Mouse (Mus musculus): Measurements from ENCODE around the gene Lefty2. TPM values are rescaled to one million over a fixed set of nuclear protein-coding genes. Genes with fewer than 3 reads are reported as not detected.
A peak's percentile ranks its signal among the peaks of the same experiment; 100 is the strongest.

The Lefty2 gene
- total RNA-seq (2021), result not detected
- long read RNA-seq, experiment 1, result 0 reads
- long read RNA-seq, experiment 2, result 0 reads

DNA sequence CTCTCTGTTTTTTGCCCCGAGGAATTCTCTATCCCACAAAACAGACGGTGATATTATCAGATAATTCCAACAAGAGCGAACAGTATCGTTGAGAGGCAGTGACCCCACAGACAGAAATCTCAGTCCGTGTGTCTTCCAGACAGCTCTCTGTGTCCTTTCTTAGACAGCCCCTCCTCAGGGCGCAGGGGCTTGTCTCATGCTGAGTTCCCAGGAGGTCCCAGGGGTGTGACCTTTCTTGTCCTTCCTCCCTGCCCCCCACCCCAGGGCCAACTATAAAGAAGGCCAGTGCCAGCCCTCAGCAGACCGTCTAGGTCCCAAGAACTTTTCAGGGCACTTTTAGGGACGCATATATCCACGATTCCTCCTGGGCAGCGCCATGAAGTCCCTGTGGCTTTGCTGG is at the start of gene Lefty2:
Gene Lefty2 (plus strand): TSS at position 301 of the 400 bp plus-strand sequence.
- no peak for DNase-seq (ENCODE audit: low spot score in 2 of 2)

- DNase-seq (ENCODE audit: low spot score in 2 of 2), result peak; percentile 39 to 74
Measured at GRCm38 (mm10) chr1:180848114-180848510, 44.8 kb upstream of the Lefty2 start.

DNA sequence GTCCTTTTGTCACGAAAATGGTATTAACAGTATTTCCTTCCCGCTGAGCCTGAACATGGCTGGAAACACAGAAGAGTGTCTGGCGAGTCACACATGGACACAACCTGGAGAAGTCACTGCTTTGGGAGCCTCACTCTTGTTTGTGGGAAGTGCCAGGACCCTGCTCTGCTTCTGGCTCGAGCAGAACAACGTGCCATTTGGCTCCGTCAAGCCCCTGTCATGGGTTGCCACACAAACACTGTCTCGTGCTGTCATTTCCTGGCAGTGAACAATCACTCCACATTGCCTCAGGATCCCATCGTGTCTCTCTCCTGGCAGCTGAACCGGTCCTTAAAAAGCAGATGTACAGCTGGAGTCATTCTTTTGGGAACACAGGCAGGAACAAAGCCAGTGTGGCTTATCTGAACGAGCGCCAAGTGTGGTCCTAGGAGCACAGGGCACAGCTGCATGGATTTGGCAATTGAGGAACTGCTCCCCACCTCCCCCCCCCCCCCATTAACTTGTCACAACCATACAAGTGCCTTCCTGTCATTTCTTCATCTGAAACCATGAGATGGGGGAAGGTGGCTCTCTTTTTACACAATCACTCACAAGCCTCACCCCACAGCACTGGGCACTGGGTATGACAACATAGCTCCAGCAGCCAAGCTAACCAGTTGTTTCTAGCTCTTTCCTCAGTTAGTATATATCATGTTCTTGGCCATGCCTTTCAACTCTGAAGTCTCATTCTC is 44.2 kb upstream of the Lefty2 start:
- peak in 1 of 2 experiments; percentile 71 for DNase-seq (ENCODE audit: low spot score in 2 of 2)

DNA sequence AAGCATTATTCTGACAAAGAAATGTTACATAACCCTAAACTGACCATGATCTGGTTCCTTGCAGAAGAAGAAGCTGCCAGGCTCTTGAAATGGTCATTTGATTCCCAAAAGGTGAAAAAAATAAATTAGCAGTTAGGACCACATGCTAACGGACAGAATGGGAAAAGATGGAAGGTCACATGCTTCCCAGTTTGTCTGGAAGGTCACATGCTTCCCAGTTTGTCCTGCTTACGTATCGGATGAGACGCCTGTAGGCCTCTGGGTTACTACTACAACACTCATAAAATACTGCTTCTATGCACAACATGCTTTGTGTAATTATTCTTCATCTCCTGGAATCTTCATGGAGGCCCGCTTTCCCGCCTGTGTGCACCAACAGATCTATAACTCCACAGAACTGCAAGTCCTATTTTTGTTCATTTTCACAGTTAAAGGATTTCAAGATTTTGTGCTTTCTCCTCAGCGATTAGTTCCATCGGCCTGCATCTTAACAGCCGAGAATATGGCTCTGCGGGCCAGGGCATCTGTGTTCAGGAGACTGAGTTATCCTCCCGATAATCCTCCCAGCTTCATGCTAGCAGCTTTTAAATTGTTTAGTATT is 43.1 kb upstream of the Lefty2 start:
- no peak for DNase-seq (ENCODE audit: low spot score in 2 of 2)

GRCm38 (mm10) chr1:180850316-180851270 is 42.3 kb upstream of the Lefty2 start, which contains the start of gene Sde2:
Gene Sde2 (plus strand): TSS chr1:180851127.
- DNase-seq (ENCODE audit: low spot score in 2 of 2), result peak; percentile 100

GRCm38 (mm10) chr1:180858763-180859162 is 34.1 kb upstream of the Lefty2 start:
- DNase-seq (ENCODE audit: low spot score in 2 of 2), result no peak

- no peak for DNase-seq (ENCODE audit: low spot score in 2 of 2)
Measured at GRCm38 (mm10) chr1:180860030-180860429, 32.9 kb upstream of the Lefty2 start.

GRCm38 (mm10) chr1:180863606-180864005 is 29.3 kb upstream of the Lefty2 start:
- no peak for DNase-seq (ENCODE audit: low spot score in 2 of 2)

- no peak for DNase-seq (ENCODE audit: low spot score in 2 of 2)
Measured at GRCm38 (mm10) chr1:180866001-180866400, 26.9 kb upstream of the Lefty2 start.

DNA sequence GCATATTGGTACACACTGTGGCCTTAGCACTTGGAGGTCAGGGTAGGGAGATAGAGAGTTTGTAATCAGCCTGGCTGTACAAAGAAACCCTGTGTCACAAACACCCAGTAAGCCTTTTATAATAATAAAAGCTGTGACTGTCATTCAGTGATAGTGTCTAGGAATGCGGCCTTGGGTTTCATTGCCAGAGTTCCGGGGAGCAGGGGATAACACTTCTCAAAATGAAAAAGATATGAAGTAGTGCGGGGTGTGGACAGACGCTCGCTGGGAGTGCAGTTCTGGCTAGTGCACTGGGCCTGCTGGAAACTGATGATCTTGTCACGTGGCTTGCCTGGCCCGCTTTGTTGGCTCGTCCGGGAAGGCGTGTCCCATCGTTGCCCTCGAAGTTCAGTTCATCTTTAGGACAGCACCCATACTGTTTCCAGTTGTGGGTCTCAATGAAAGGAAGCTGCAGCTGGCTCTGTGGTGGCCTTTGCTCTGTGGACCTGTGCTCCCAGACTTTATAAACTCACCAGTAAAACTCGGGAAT is 22.7 kb upstream of the Lefty2 start:
- no peak for DNase-seq (ENCODE audit: low spot score in 2 of 2)

GRCm38 (mm10) chr1:180873861-180874484 is 18.9 kb upstream of the Lefty2 start:
- peak in 1 of 2 experiments; percentile 47 for DNase-seq (ENCODE audit: low spot score in 2 of 2)

- no peak for DNase-seq (ENCODE audit: low spot score in 2 of 2)
Measured at GRCm38 (mm10) chr1:180874615-180875014, 18.3 kb upstream of the Lefty2 start.

DNA sequence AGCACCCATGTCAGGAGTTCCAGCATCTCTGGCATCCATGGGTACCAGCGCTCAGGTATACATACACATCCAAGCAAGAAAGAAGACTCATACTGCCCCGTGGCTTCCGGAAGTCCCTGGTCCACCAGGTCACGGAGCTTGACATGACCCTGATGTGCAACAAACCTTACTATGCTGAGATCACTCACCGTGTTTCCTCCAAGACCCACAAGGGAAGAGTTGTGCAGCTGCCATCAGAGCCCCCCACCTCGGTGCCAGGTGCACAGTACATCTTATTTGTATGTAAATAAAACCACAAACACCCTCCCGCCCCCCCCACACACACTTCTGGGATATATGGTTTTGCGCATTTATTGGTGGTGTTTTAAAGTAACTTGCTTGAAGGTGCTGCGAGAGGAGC is 17.8 kb upstream of the Lefty2 start:
- no peak for DNase-seq (ENCODE audit: low spot score in 2 of 2)

GRCm38 (mm10) chr1:180877466-180877865 is 15.4 kb upstream of the Lefty2 start:
- DNase-seq (ENCODE audit: low spot score in 2 of 2), result no peak

DNA sequence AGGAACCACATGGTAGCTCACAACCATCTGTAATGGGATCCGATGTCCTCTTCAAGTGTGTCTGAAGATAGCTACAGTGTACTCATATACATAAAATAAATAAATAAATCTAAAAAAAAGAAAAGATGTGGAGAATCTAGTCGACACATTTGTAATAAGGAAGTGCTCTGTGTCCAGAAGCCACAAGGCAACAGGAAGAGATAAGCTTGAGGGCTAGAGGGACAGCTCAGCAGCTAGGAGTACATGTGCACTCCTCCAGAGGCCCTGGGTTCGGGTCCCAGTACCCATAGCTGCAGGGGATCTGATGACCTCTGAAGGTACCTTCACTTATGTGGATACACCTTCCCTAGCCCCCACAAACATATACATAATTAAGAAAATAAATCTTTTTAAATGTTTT is 11.1 kb upstream of the Lefty2 start:
- no peak for DNase-seq (ENCODE audit: low spot score in 2 of 2)

DNA sequence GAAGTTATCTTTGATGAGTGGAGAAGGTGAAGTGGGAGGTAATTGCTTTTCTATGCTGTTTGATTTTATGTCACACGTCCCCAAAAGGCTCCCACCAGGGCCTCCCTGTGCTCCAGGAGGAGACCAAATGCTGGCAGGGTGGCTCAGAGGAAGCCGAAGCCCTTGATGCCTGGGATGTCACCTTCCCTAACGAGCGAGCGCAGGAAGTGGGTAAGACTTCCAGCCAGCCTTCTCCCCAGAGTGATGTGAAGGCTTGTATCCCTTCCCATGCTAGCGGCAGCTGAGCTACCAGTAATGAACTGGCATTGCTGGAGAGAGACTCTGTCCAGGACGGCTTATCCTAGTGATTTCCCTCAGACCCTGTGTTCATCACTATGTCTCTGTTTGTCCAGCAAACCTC is 9.2 kb upstream of the Lefty2 start:
- DNase-seq (ENCODE audit: low spot score in 2 of 2), result no peak

DNA sequence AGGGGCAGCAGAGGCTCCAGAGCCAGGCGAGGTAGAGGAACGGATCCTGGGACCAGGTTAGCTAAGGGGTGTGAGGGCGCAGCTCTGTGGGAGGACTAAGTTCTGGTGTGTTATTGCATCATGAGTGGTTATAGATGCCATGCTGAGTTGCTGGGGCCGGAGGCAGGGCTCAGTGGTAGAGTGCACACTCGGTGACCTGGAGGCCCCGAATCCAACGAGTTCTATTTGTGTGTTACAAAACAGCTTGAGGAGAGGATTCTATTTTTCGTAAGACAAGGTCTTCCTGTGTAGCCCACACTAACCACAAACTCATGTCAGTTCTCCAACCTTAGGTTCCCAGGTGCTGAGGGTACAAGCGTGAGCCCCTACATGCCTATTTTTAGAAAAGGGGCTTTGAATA is 8.4 kb upstream of the Lefty2 start:
- no peak for DNase-seq (ENCODE audit: low spot score in 2 of 2)

- peak; percentile 55 to 86 for DNase-seq (ENCODE audit: low spot score in 2 of 2)
Measured at GRCm38 (mm10) chr1:180888556-180889042, 4.3 kb upstream of the Lefty2 start.

DNA sequence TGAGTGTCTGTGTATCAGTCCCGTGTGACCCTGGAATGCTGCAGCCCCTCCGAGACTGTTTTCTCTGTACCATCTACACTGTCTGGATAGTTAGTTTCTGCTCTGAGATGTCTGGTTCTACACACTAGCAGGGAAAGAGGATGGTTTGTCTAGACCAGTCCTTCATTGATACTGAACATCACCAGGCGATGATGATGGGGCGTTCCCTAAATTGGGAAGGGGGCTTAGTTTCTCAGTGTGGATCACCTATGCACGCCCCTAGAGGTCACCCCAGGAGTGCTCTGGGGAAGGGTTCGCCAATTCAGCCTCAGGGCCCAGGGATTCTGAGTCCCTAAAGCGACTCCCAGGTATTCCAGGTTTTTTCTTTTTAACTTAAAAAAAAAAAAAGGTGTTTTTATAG is 3.7 kb upstream of the Lefty2 start:
- DNase-seq (ENCODE audit: low spot score in 2 of 2), result no peak

GRCm38 (mm10) chr1:180889841-180890240 is 3.1 kb upstream of the Lefty2 start:
- no peak for DNase-seq (ENCODE audit: low spot score in 2 of 2)
